Mouse (Mus musculus): ENCODE data around the gene Fam129a.

DNA sequence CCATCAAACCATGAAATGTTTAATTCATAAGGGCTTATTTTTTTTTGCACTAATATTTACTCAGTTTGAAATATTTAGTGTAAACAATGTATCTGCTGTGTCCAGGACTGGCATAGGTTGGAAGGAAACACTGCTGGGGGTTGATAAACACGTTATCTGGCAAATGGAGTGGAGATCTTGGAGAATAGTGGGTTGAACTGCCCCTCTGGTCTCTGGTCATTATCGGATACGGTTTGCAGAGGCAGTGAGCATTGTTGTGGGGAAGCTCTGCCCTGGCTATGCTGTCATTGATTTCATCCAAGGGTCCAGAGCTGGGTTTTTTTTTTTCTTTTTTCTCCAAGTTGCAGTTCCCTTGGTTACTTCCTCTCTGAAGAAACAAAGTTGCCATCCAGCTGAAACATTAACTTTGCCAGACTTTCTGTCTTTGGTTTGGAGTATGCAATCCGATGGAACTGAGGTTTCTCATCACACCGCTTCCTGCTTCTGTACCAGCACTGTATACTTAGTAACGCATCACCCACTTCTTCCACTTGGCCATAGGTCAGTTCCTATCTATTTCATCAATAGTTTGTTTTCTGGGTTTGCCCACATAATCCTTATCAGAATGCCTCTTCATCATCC lies 26.8 kb downstream of the Fam129a start:
- TF ChIP-seq CTCF (IDR thresholded peaks at IDR 0.05; ENCODE audit: low read depth, low read length), result no peak
- TF ChIP-seq EP300 (IDR thresholded peaks at IDR 0.05; ENCODE audit: insufficient read depth, low read depth, low read length), result no peak
- TF ChIP-seq POLR2A (IDR thresholded peaks at IDR 0.05; ENCODE audit: insufficient read depth, low read length), result no peak

Measured in ES-Bruce4 (cell line).